Mouse (Mus musculus): ENCODE measurements around the gene Acot8.

Gene Acot8

DNA sequence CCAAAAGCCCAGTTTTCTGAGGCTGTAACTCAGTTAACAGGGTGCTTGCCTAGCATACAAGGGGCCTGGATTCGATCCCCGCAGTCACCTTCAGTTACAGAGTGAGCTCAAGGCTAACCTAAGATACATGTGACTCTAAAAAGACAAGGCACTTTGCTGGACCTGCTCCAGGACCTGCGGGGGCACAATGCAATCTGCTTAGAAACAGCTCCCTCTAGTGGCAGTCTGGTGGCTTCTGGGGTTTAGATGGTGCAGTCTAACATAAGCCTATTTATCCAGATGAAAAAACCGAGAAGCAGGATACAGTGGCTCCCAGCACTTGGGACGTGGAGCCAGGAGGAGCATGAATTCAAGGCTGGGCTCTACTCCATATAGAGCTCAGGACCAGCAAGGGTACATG is 10.4 kb downstream of the Acot8 start:
- ChIA-PET CTCF (interaction anchor here (0.5 to 6.8 kb wide), 101 partner anchors 9 to 1599 kb away, joined by 3 to 91 read pairs (median 5); partner anchors contain the start of genes Acot8 (in 4 of the 4), Snx21 (in 4 of the 4), Zswim3 (in 4 of the 4) and Ctsa (in 3 of the 4)), POLR2A (interaction anchor here (0.6 to 24.1 kb wide), 64 partner anchors 9 to 271 kb away, joined by 3 to 694 read pairs (median 5); partner anchors contain the start of genes Acot8 (in 4 of the 4), Zswim3 (in 4 of the 4), Snx21 (in 3 of the 4) and Ube2c (in 3 of the 4))

DNA sequence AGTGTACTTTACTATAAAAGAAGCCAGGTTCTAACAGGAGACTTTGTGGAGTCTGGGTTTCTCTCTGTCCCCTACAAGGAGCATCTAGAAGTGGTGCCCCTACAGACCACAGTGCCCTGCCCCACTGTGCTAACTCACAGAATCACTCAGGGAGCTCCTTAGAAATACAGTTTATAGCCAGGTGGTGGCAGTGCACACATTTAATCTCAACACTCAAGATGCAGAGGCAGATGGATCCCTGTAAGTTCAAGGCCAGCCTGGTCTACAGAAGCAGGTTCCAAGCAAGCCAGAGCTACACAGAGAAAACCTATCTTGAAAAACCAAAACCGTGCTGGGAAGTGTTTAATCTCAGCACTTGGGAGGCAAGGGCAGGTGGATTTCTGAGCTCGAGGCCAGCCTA is 10.9 kb downstream of the Acot8 start:
- POLR2A ChIA-PET: interaction anchor here (0.5 to 24.1 kb wide), 70 partner anchors 8 to 1729 kb away, joined by 3 to 694 read pairs (median 5); partner anchors contain the start of genes Acot8 (in 4 of the 4), Zswim3 (in 4 of the 4), Snx21 (in 3 of the 4) and Ube2c (in 3 of the 4)
- CTCF ChIA-PET: interaction anchor here (0.5 to 6.8 kb wide), 114 partner anchors 8 to 1600 kb away, joined by 3 to 91 read pairs (median 5); partner anchors contain the start of genes Acot8 (in 4 of the 4), Snx21 (in 4 of the 4), Zswim1 (in 4 of the 4) and Zswim3 (in 4 of the 4)

DNA sequence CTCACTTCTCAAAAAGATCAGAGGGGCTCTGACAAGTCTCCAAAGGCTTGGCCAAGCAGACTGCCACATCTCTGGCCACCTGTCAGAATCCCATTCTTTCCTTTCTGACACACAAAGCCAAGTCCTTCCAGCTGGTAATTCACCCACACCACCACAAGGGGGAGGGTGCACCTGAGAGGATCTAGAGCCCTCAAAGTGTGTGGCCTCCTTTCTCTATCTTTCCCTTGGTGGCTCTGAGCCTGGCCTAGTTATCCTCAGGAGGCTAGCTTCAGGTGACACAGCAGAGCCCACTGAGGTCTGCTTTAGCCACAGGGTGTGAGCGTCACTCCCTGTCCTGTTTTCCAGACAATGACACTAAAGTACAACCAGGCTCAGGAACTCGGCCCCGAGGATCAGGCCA is 11.4 kb downstream of the Acot8 start:
- POLR2A ChIA-PET: interaction anchor here (0.5 to 24.1 kb wide), 59 partner anchors 8 to 1730 kb away, joined by 3 to 694 read pairs (median 5); partner anchors contain the start of genes Acot8 (in 4 of the 4), Zswim3 (in 4 of the 4), Snx21 (in 3 of the 4) and Ube2c (in 3 of the 4)
- CTCF ChIA-PET: interaction anchor here (0.6 to 6.8 kb wide), 90 partner anchors 8 to 507 kb away, joined by 3 to 91 read pairs (median 5); partner anchors contain the start of genes Acot8 (in 4 of the 4), Zswim1 (in 4 of the 4), Zswim3 (in 4 of the 4) and Ctsa (in 3 of the 4)

DNA sequence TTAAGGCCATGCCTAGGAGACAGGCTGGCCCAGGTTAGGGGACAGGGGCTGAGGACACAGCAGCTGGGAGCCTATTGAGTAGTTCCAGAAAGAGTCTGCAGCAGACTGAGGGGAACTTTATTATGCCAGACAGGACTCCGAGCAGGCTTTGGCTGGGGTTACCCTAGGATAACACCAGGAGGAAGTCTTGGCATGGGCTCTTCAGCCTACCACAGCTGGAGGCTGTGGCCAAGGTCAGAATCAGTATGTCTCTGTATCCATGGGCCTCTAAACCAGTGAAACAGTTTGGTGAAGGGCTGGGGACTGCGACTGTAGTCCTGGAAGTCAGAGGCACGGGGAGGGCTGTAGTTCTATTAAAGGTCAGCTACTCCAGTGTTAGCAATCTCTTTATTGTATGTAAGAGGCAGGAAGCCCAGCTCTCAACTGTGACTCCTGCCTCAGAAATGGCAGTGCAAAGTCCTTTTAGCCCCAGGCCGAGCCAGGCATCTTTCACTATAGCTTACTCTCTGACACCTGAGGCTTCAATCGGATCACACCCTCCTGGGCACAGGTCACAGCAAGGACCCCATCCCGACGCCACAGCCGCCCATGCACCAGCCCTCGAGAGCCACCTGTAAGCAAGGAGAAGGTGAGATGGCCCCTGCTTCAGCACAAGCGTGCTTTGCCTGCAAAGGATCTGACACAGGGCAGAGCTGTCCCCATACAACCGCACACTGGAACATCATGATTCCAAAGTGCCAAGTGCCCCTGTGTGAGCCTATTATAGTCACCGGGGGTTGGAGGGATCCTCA is 12.1 kb downstream of the Acot8 start:
- POLR2A ChIA-PET: interaction anchor here in 3 of 4 experiments (0.6 to 24.1 kb wide), 42 partner anchors 8 to 1066 kb away, joined by 3 to 694 read pairs (median 8); partner anchors contain the start of genes Acot8 (in 3 of the 3), Snx21 (in 3 of the 3), Ube2c (in 3 of the 3) and Zswim1 (in 3 of the 3)

DNA sequence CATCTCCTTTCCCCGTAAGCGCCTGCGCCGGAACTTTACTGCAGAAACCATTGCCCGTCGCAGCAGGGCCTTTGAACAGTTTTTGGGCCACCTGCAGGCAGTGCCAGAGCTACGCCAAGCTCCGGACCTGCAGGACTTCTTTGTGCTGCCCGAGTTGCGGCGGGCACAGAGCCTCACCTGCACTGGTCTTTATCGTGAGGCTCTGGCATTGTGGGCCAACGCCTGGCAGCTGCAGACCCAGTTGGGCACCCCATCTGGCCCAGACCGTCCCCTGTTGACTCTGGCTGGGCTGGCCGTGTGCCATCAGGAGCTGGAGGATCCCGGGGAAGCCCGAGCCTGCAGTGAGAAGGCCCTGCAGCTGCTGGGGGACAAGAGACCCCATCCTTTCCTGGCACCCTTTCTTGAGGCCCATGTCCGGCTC is 12.8 kb downstream of the Acot8 start:
- ChIA-PET POLR2A (interaction anchor here in 3 of 4 experiments (1.0 to 24.1 kb wide), 16 partner anchors 7 to 122 kb away, joined by 3 to 694 read pairs (median 16); partner anchors contain the start of genes Acot8 (in 2 of the 3), Zswim1 (in 2 of the 3), Zswim3 (in 2 of the 3) and Ctsa (in 1 of the 3)), CTCF (interaction anchor here in 3 of 4 experiments (0.5 to 6.8 kb wide), 13 partner anchors 7 to 375 kb away, joined by 3 to 91 read pairs (median 4); partner anchors contain the start of genes Snx21 (in 2 of the 3), Acot8 (in 1 of the 3), Zswim1 (in 1 of the 3) and Zswim3 (in 1 of the 3))

More for the DNA sequence above, 12.1 kb downstream of the Acot8 start:
- CTCF ChIA-PET: interaction anchor here (0.6 to 6.8 kb wide), 60 partner anchors 8 to 508 kb away, joined by 3 to 91 read pairs (median 6); partner anchors contain the start of genes Acot8 (in 4 of the 4), Zswim1 (in 4 of the 4), Zswim3 (in 4 of the 4) and Snx21 (in 3 of the 4)

GRCm38 (mm10) chr2:164790451-164790850 is 14.2 kb downstream of the Acot8 start:
- POLR2A ChIA-PET: interaction anchor here in 2 of 4 experiments (1.7 to 24.1 kb wide), 8 partner anchors 11 to 45 kb away, joined by 4 to 694 read pairs (median 156); partner anchors contain the start of genes Acot8 (in 2 of the 2), Ctsa (in 2 of the 2), Neurl2 (in 2 of the 2) and Zswim1 (in 2 of the 2)
- CTCF ChIA-PET: interaction anchor here in 2 of 4 experiments (0.5 to 1.7 kb wide), 3 partner anchors 8 to 75 kb away, joined by 4 to 5 read pairs (median 4); no protein-coding TSS in a partner anchor

- ChIA-PET POLR2A (interaction anchor here in 3 of 4 experiments (0.6 to 24.1 kb wide), 17 partner anchors 10 to 103 kb away, joined by 3 to 694 read pairs (median 7); partner anchors contain the start of genes Acot8 (in 3 of the 3), Zswim3 (in 3 of the 3), Ube2c (in 2 of the 3) and Zswim1 (in 2 of the 3)), CTCF (interaction anchor here in 3 of 4 experiments (0.7 to 1.3 kb wide), 4 partner anchors 8 to 79 kb away, joined by 3 to 4 read pairs (median 3); partner anchors contain the start of gene Tnnc2 (in 1 of the 3))
Observed at GRCm38 (mm10) chr2:164788411-164788810, 16.3 kb downstream of the Acot8 start.

DNA sequence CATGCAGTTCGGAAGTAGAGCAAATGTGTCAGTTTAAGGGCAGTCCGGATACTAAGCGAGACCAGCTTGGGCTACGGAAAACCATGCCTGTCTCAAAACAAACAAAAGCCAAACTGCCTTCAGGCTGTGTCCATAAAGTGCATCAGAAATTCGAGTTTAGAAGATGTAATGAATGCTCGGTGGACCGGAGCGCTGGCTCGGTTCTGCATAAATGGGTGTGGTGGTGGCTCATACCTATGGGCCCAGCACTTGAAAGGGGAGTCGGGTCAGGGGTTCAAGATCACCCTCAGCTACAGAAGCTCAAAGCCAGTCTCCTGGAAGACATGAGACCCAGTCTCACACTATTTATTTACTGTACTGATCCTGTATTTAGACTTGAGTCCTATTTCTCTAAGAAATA is 16.9 kb downstream of the Acot8 start:
- POLR2A ChIA-PET: interaction anchor here in 3 of 4 experiments (0.6 to 24.1 kb wide), 20 partner anchors 9 to 1580 kb away, joined by 3 to 694 read pairs (median 6); partner anchors contain the start of genes Acot8 (in 3 of the 3), Zswim3 (in 3 of the 3), Ube2c (in 2 of the 3) and Zswim1 (in 2 of the 3)
- CTCF ChIA-PET: interaction anchor here in 1 of 4 experiments (0.9 kb wide), 1 partner anchor 11 kb away, joined by 3 read pairs; no protein-coding TSS in a partner anchor

GRCm38 (mm10) chr2:164787032-164787431 is 17.6 kb downstream of the Acot8 start:
- POLR2A ChIA-PET: interaction anchor here in 2 of 4 experiments (0.6 to 24.1 kb wide), 25 partner anchors 6 to 230 kb away, joined by 3 to 694 read pairs (median 10); partner anchors contain the start of genes Acot8 (in 2 of the 2), Ube2c (in 2 of the 2), Zswim1 (in 2 of the 2) and Zswim3 (in 2 of the 2)
- CTCF ChIA-PET: interaction anchor here in 3 of 4 experiments (0.9 to 5.3 kb wide), 5 partner anchors 7 to 18 kb away, joined by 3 to 91 read pairs (median 3); partner anchors contain the start of genes Acot8 (in 1 of the 3) and Zswim3 (in 1 of the 3)

DNA sequence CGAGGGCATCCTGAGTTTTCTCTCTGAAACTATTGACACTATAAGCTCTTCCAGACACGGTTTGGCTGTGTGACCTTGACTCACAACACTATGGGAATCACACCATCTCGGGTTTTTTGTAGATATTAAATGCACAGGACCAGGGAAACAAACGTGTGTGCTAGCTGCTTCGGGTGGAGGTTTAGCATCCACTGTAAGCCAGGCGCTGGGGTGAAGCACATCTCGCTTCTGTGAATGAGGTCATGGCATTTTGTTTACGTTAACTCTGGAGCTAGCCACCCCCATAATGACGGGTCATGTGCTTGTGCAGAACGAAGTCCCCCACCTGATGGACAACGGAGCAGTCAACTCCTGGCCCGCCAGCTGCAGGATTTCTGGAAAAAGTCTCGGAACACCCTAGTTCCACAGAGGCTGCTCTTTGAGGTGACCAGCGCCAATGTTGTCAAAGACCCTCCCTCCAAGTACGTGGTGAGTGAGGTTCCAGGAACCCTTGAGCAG is 18.2 kb downstream of the Acot8 start:
- POLR2A ChIA-PET: interaction anchor here (0.7 to 23.4 kb wide), 36 partner anchors 7 to 343 kb away, joined by 3 to 366 read pairs (median 6); partner anchors contain the start of genes Acot8 (in 2 of the 4), Sdc4 (in 2 of the 4), Ube2c (in 2 of the 4) and Zswim1 (in 2 of the 4)
- CTCF ChIA-PET: interaction anchor here (0.6 to 5.3 kb wide), 14 partner anchors 7 to 81 kb away, joined by 3 to 91 read pairs (median 5); partner anchors contain the start of genes Acot8 (in 1 of the 4), Ube2c (in 1 of the 4) and Zswim3 (in 1 of the 4)

GRCm38 (mm10) chr2:164785481-164786387 is 18.9 kb downstream of the Acot8 start, which contains the start of gene Snx21:
Snx21 (plus strand) TSS chr2:164785823.
- CTCF ChIA-PET: interaction anchor here (0.6 to 5.3 kb wide), 27 partner anchors 8 to 587 kb away, joined by 3 to 91 read pairs (median 4); partner anchors contain the start of genes Acot8 (in 1 of the 4), Ctsa (in 1 of the 4), Neurl2 (in 1 of the 4) and Ube2c (in 1 of the 4)
- POLR2A ChIA-PET: interaction anchor here (0.7 to 23.4 kb wide), 48 partner anchors 8 to 342 kb away, joined by 3 to 366 read pairs (median 4); partner anchors contain the start of genes Acot8 (in 3 of the 4), Ube2c (in 3 of the 4), Zswim3 (in 3 of the 4) and Ctsa (in 2 of the 4)

- CTCF ChIA-PET: interaction anchor here (0.6 to 5.3 kb wide), 53 partner anchors 8 to 395 kb away, joined by 3 to 91 read pairs (median 4); partner anchors contain the start of genes Acot8 (in 2 of the 4), Ube2c (in 2 of the 4), Zswim3 (in 2 of the 4) and Ctsa (in 1 of the 4)
- POLR2A ChIA-PET: interaction anchor here (0.6 to 23.4 kb wide), 41 partner anchors 8 to 115 kb away, joined by 3 to 366 read pairs (median 6); partner anchors contain the start of genes Acot8 (in 3 of the 4), Ube2c (in 3 of the 4), Zswim3 (in 3 of the 4) and Ctsa (in 2 of the 4)
Observed at GRCm38 (mm10) chr2:164784869-164785420, 19.7 kb downstream of the Acot8 start.

GRCm38 (mm10) chr2:164783926-164784581 is 20.6 kb downstream of the Acot8 start:
- ChIA-PET CTCF (interaction anchor here (0.5 to 5.3 kb wide), 51 partner anchors 10 to 1533 kb away, joined by 3 to 91 read pairs (median 4); partner anchors contain the start of genes Acot8 (in 2 of the 4), Ube2c (in 2 of the 4), Zswim3 (in 2 of the 4) and Ctsa (in 1 of the 4)), POLR2A (interaction anchor here (0.6 to 23.4 kb wide), 25 partner anchors 9 to 394 kb away, joined by 3 to 366 read pairs (median 6); partner anchors contain the start of genes Ube2c (in 3 of the 4), Acot8 (in 2 of the 4), Zswim1 (in 2 of the 4) and Zswim3 (in 2 of the 4))

DNA sequence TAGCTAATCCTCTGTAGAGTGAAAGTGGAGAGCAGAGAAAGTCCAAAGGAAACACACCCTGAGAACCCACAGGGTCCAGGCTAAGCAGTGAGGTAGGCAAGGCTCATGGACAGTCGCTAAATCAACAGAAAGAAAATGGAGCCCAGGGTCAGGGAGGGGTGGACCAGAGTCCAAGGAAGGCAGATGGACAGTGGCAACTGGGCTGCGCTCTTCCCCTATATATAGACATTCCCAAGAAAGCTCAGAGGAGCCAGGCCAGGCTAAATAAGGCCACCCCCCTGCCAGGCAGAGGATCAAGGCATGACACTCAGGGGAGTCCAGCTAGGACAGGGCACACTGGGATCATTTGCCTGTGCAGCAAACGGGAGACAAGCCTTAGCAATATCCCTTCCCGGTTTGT is 22.8 kb downstream of the Acot8 start:
- POLR2A ChIA-PET: interaction anchor here in 2 of 4 experiments (1.0 to 23.4 kb wide), 7 partner anchors 9 to 338 kb away, joined by 3 to 366 read pairs (median 5); partner anchors contain the start of genes Acot8 (in 1 of the 2), Sdc4 (in 1 of the 2), Ube2c (in 1 of the 2) and Zswim1 (in 1 of the 2)
- CTCF ChIA-PET: interaction anchor here in 3 of 4 experiments (1.0 to 5.3 kb wide), 5 partner anchors 10 to 12 kb away, joined by 3 to 42 read pairs (median 4); no protein-coding TSS in a partner anchor
